Mouse (Mus musculus): Measurements from ENCODE around the gene Adrb1. TPM values are rescaled to one million over a fixed set of nuclear protein-coding genes. Genes with fewer than 3 reads are reported as not detected.

Adrb1 gene
- polyA plus RNA-seq, 1 experiment from 2014 or later, result 1.2 TPM

DNA sequence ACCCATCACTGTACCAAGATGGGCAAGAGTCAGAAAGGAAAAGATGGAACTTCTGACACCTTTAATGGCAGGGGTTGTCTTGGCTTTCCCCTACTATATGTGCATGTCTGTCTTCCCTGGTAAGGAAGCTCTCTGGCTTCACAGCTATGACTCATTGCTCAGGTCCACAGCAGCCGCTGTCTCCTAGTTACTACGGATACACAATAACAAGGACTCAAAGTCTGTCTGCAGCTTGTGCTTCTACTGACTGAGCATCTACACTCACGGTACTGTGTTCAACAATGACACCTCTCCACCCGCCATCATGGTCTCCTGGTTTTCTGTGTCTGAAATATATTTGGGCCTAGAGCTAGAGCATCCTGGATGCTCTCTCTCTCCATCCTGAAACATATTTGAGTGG is 37.7 kb downstream of the Adrb1 start:
- H3K27ac ChIP-seq, result no peak overlapping the region
- H3K9me3 ChIP-seq, result no peaks in the 10 kb centered on the region
- no peak overlapping the region for H3K4me2 ChIP-seq (replicated peaks)
- 92% methylated on average over 4 of the region's 4 CpGs for WGBS
- H3K4me1 ChIP-seq, result no peaks in the 10 kb centered on the region
- H3K27me3 ChIP-seq, result no peaks in the 10 kb centered on the region; the same call in 1 of the 2 replicates
- H3K9ac ChIP-seq, result no peak overlapping the region
- no peak overlapping the region for H3K4me3 ChIP-seq
- no peaks in the 10 kb centered on the region for H3K36me3 ChIP-seq
- ATAC-seq (ENCODE audit: insufficient number of reproducible peaks, insufficient read depth, low FRiP score, low TSS enrichment), result no peak

DNA sequence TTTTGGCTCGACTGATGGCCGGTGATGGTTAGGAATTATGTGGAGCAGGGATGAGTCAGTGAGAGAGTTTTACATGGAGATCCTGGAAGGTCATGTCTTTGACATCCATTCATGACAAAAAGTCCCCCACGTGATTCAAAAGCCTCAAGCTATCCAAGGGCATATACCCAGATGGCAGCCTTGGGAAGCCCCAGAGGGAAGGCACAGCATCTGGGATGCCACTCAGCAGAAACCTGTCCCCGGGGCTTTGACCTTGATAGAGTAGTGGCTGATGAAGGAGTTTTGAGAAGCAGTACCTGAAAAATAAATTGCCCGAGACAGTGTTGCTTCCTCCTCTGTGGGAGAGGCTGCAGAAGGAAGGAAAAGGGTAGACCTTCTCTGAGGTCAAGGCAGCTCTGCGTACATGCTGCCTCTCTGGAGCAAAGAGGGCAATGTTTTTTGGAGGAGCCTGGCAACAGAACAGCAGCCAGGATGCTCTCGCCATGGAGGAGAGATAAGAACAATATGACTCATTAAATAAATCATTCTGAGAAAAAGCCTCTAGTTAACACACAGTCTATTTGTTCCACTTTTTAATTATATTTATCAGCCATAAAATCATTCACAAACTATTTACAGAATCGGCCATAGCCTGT is 38.4 kb downstream of the Adrb1 start:
- 89% methylated on average over 8 of the region's 8 CpGs for WGBS
- Histone ChIP-seq H3K36me3 (no peaks in the 10 kb centered on the region), H3K4me1 (no peaks in the 10 kb centered on the region), H3K4me3 (no peak overlapping the region), H3K27me3 (no peaks in the 10 kb centered on the region; the same call in 1 of the 2 replicates), H3K9ac (no peak overlapping the region), H3K9me3 (no peaks in the 10 kb centered on the region), H3K27ac (no peak overlapping the region), H3K4me2 (replicated peaks) (no peak overlapping the region)
- ATAC-seq (ENCODE audit: insufficient number of reproducible peaks, insufficient read depth, low FRiP score, low TSS enrichment), result no peak

DNA sequence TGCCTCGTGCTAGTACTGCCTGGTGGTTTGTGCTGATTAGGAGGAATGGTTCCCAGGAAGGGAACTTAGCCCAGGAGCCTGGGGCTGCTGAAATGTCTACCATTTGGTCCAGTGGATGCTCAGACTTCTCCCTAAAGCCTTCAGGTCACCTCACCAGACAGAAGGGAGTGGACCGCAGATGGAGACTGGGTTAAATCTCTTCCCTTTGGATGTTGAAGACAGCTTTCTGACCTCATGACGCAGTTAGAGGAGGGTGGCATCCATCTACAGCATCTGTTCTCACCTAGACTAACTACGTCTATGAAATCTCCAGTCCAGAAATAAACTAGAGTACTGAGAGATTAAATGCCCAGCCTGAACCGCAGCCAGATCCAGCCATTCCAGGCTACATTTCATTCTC is 39.1 kb downstream of the Adrb1 start:
- H3K27ac ChIP-seq, result no peak overlapping the region
- no peak for ATAC-seq (ENCODE audit: insufficient number of reproducible peaks, insufficient read depth, low FRiP score, low TSS enrichment)
- no peaks in the 10 kb centered on the region for H3K36me3 ChIP-seq
- no peak overlapping the region for H3K9ac ChIP-seq
- whole genome bisulfite sequencing, result 90% methylated on average over 5 of the region's 5 CpGs
- no peak overlapping the region for H3K4me3 ChIP-seq
- no peak overlapping the region for H3K4me2 ChIP-seq (replicated peaks)
- H3K27me3 ChIP-seq, result no peaks in the 10 kb centered on the region; the same call in 1 of the 2 replicates
- no peaks in the 10 kb centered on the region for H3K4me1 ChIP-seq
- H3K9me3 ChIP-seq, result no peaks in the 10 kb centered on the region

DNA sequence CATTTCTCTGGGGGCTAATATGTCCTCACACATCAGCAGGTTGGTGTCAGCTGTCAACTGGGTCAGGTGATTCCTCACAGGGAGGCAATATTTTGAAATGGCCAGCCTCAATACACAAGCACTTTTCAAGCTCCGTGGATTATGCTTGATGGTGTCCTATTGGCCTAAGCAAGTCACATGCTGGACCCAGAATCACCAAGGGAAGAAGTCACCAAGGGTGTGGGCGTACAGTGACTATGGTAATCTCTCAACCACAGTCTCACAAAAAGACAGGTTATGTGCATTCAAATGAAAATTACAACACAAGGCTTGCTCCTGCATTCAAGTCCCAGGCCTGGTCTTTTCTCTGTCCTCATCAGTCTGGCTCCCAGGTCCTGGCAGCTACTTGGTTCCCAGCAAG is 39.7 kb downstream of the Adrb1 start:
- Histone ChIP-seq H3K27ac (no peak overlapping the region), H3K9ac (no peak overlapping the region), H3K4me3 (no peak overlapping the region), H3K36me3 (no peaks in the 10 kb centered on the region), H3K9me3 (no peaks in the 10 kb centered on the region), H3K4me1 (no peaks in the 10 kb centered on the region), H3K27me3 (no peaks in the 10 kb centered on the region; the same call in 1 of the 2 replicates), H3K4me2 (replicated peaks) (no peak overlapping the region)
- 84% methylated on average over 2 of the region's 2 CpGs for WGBS
- no peak for ATAC-seq (ENCODE audit: insufficient number of reproducible peaks, insufficient read depth, low FRiP score, low TSS enrichment)

DNA sequence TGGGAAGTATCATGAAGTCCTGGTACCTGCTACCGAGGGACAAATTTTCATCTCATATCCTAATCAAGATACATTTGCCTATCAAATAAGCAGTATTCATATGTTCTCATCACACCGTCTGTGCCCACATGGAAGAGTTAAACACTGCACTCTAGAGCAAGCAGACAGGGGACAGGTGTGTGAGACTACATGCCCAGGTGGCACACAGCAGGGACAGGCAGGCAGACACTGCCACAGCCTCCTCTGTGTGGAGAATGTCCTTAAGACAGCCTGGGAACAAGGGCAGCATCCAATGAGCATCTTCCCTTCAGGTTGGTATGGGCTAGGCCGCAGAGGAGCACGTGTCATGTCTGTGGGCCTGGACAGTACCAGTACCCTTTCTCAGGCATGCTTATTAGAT is 40.7 kb downstream of the Adrb1 start:
- 88% methylated on average over 4 of the region's 4 CpGs for WGBS
- no peaks in the 10 kb centered on the region for H3K9me3 ChIP-seq
- no peak for ATAC-seq (ENCODE audit: insufficient number of reproducible peaks, insufficient read depth, low FRiP score, low TSS enrichment)

DNA sequence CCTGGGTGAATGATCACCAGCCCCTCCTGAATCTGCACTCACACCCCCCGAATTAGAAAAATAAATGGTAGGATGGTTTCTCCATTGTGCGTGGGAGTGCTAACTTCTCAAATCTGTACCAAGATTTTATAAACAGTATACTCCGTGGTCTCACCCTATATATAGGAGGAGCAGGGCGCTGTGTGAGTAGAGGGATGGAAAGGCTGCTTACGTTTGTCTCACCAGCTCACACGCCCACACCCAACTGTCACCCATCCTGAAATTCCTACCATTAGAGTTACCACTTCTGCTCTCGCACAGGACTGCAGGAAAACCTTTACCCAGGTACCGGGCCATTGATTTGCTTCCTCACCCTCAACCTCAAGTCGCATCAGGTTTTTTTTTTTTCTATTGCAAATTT is 47.0 kb downstream of the Adrb1 start:
- H3K9ac ChIP-seq, result no peak overlapping the region
- no peak for ATAC-seq (ENCODE audit: insufficient number of reproducible peaks, insufficient read depth, low FRiP score, low TSS enrichment)
- H3K9me3 ChIP-seq, result no peaks in the 10 kb centered on the region
- H3K4me1 ChIP-seq, result no peaks in the 10 kb centered on the region
- H3K4me3 ChIP-seq, result no peak overlapping the region
- H3K27ac ChIP-seq, result no peak overlapping the region
- no peak overlapping the region for H3K4me2 ChIP-seq (replicated peaks)
- no peaks in the 10 kb centered on the region for H3K27me3 ChIP-seq
- H3K36me3 ChIP-seq, result no peaks in the 10 kb centered on the region
- 87% methylated on average over 9 of the region's 9 CpGs for WGBS

More for the DNA sequence above, 40.7 kb downstream of the Adrb1 start:
- H3K27me3 ChIP-seq, result no peaks in the 10 kb centered on the region
- H3K4me1 ChIP-seq, result no peaks in the 10 kb centered on the region
- H3K4me3 ChIP-seq, result no peak overlapping the region
- H3K27ac ChIP-seq, result no peak overlapping the region
- H3K9ac ChIP-seq, result no peak overlapping the region
- no peaks in the 10 kb centered on the region for H3K36me3 ChIP-seq
- H3K4me2 ChIP-seq (replicated peaks), result no peak overlapping the region

DNA sequence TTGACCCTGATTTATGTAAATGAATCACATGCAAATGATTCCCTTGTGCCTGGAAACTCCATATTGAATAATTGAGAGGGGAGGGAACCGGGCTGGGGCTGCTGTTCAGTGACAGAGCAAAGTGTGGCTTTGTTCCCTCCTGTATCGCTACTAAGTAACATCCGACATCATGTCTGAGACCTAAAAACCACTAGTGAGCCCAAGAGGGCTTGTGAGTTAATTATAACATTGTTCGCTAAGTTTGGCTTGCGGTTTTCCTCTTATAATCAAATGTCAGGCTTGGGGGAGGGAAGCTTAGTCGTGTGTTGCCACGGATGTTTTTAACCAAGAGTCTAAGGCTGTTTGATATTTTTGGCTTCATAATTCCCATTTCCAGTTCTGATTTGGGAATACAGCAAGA is 50.2 kb downstream of the Adrb1 start:
- no peaks in the 10 kb centered on the region for H3K36me3 ChIP-seq
- no peaks in the 10 kb centered on the region for H3K9me3 ChIP-seq
- H3K27me3 ChIP-seq, result peaks cover 10% of the 10 kb centered on the region; the same call in 1 of the 2 replicates
- H3K9ac ChIP-seq, result no peak overlapping the region
- 75% methylated on average over 7 of the region's 7 CpGs for WGBS
- H3K4me1 ChIP-seq, result peaks cover 12% of the 10 kb centered on the region
- no peak for ATAC-seq (ENCODE audit: insufficient number of reproducible peaks, insufficient read depth, low FRiP score, low TSS enrichment)
- no peak overlapping the region for H3K4me2 ChIP-seq (replicated peaks)
- H3K4me3 ChIP-seq, result no peak overlapping the region
- H3K27ac ChIP-seq, result no peak overlapping the region

DNA sequence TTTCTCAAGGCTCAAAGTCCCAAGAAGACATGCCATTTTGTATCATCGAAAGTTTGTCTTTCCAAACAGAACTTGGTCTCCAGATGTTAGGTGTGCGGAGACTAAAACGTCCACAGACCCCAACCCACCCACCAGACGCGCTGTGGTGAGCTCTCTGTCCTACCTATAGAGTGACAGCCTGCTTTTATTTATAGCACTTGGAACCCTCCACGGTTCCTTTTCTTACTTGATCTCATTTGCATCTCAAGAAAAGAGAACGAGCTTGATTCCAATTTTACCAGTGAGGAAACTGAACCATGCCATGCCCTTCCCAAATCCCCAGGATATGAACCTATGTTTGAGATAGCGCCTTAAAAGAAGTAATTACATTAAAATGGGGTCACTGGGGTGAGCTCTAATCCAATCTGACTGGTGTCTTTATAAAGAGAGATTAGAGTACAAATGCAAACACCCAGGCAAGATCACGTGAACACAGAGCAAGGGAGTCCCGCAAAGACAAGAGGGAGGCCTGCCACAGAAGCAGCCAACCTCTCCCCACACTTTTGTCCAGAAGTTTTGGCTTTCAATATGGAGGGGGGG is 51.5 kb downstream of the Adrb1 start:
- no peaks in the 10 kb centered on the region for H3K36me3 ChIP-seq
- H3K4me2 ChIP-seq (replicated peaks), result no peak overlapping the region
- H3K27ac ChIP-seq, result no peak overlapping the region
- 56% methylated on average over 10 of the region's 10 CpGs for WGBS
- H3K4me3 ChIP-seq, result no peak overlapping the region
- H3K9me3 ChIP-seq, result no peaks in the 10 kb centered on the region
- peaks cover 16% of the 10 kb centered on the region; the same call in 1 of the 2 replicates for H3K27me3 ChIP-seq
- H3K9ac ChIP-seq, result no peak overlapping the region
- peaks cover 12% of the 10 kb centered on the region for H3K4me1 ChIP-seq
- ATAC-seq (ENCODE audit: insufficient number of reproducible peaks, insufficient read depth, low FRiP score, low TSS enrichment), result no peak

DNA sequence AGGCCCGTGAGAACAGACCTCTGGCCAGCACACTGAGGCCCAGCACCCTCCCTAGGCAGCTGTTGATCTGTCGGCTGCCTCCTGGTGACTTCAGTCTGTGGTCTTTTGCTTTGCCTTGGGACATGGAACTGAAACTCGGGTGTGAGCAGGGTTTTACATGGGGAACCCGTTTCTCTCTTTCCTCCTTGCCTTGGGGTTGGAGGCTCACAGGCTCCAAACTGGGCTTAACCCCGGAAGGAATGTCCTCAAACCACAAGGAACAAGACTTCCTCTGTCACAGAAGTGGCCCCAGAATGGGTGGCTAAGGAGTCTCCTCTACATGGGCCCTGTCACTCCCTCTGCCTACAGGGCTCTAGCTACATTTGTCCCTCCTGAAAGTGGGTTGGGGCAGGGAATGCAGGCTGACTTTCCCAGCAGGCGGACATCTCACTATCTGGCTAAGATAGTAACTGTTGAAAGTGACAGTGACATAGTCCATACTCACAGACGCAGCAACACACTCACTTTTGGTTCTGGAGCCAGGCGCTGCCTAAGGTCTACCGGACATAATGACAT is 52.5 kb downstream of the Adrb1 start:
- Histone ChIP-seq H3K27me3 (peaks cover 16% of the 10 kb centered on the region; the same call in 1 of the 2 replicates), H3K4me1 (peaks cover 12% of the 10 kb centered on the region), H3K4me3 (no peak overlapping the region), H3K36me3 (no peaks in the 10 kb centered on the region), H3K27ac (no peak overlapping the region), H3K9ac (no peak overlapping the region), H3K9me3 (no peaks in the 10 kb centered on the region), H3K4me2 (replicated peaks) (no peak overlapping the region)
- WGBS, result 69% methylated on average over 9 of the region's 9 CpGs
- ATAC-seq (ENCODE audit: insufficient number of reproducible peaks, insufficient read depth, low FRiP score, low TSS enrichment), result no peak

DNA sequence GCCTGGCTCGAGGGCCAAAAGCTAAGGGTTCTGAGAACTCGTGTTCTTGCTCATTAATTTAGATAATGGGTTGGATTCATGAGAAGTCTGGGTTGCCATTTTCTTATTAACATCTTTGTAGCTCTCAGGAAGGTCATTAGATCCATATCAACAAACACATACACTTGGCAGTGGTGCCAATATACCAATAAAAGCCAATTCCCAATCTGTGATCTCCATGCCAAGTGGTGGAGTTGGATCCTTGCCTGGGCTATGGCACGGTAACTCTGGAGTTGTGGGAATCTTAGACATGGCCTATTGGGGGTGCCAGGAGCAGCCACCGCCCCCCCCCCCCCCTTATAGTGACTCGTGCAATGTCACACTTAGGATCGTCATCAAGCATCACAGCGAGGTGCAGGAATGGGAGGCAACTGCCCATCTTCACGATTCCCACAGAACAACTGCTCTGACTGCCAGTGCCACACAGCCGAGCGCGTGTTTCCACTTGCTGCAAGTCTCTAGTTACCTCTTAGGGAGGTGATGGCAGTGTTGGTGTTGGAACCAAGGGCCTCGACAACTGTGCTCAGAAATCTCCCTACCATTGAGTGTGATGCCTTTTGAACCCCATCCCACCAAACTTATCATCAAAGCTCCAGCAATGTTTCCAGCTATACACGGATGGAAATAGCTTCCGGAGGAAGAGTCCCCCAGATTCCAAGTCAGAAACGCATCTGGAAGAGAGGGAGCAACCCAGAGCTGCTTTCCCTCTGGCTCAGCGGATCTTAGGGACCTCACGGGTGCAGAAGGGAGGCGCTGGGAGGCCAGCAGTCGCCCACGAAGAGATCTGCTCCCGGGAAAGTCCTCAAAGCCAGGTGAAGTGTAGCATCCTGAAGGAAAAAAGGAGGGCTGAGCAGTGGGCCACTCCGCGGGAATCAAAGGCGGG is 53.2 kb downstream of the Adrb1 start:
- H3K9ac ChIP-seq, result peak overlapping the region; percentile 21; the same call in 1 of the 2 replicates
- no peak for ATAC-seq (ENCODE audit: insufficient number of reproducible peaks, insufficient read depth, low FRiP score, low TSS enrichment)
- peaks cover 16% of the 10 kb centered on the region; the same call in 1 of the 2 replicates for H3K27me3 ChIP-seq
- 38% methylated on average over 24 of the region's 24 CpGs for WGBS
- H3K4me1 ChIP-seq, result peaks cover 12% of the 10 kb centered on the region
- H3K9me3 ChIP-seq, result no peaks in the 10 kb centered on the region
- no peak overlapping the region for H3K27ac ChIP-seq
- no peaks in the 10 kb centered on the region for H3K36me3 ChIP-seq
- peak overlapping the region; percentile 22 for H3K4me3 ChIP-seq
- peak overlapping the region; percentile 50 for H3K4me2 ChIP-seq (replicated peaks)

DNA sequence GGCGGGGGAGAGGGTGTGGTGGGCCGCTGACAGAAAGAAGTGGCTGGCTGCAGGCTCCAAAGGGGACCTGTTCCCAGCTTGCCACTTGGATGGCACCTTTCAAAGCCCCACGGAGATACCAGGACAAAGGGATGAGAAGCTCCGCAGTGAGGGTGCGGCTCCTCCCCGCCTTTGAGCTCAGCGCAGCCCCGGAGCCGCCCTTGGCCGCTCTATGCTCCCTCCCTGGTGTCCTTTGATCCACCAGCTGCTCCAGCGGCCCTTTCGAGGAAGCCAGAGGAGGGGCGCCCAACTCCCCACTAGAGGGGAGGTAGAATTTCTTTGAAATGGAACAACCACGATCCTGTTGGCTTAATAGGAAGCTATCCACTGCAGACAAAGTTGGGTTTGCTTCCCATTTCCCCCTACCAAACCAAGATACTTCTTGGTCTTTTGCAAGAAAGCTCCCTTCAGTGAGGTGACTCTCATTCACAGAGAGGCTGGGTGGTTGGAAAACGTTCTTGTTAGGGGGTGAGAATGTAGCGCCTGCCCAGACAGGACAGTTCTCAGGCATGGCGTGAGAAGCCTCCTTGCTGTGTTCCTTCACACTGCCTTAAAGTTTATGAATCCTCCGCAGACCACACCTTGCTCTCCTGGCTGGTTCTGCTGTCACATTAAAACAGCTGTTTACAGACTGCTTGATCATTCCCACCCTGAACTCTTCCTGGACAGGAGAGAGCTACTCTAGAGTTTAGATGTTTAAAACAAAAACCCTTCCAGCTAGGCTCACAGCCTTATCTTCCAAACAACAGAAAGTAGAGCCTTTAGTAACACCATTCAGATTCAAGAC is 54.1 kb downstream of the Adrb1 start:
- Histone ChIP-seq H3K27me3 (peaks cover 16% of the 10 kb centered on the region; the same call in 1 of the 2 replicates), H3K36me3 (no peaks in the 10 kb centered on the region), H3K9me3 (no peaks in the 10 kb centered on the region), H3K27ac (no peak overlapping the region), H3K4me1 (peaks cover 12% of the 10 kb centered on the region), H3K4me2 (replicated peaks) (peak overlapping the region; percentile 50), H3K4me3 (peak overlapping the region; percentile 22), H3K9ac (peak overlapping the region; percentile 21; the same call in 1 of the 2 replicates)
- peak; percentile 17; the same call in 1 of the 2 replicates for ATAC-seq (ENCODE audit: insufficient number of reproducible peaks, insufficient read depth, low FRiP score, low TSS enrichment)
- 5% methylated on average over 18 of the region's 18 CpGs for WGBS

Data from embryonic facial prominence, embryonic 12.5 days (tissue).